Mouse (Mus musculus) ES-E14 (cell line): ENCODE measurements around the gene Cdc14b. TPM values are rescaled to one million over a fixed set of nuclear protein-coding genes. Genes with fewer than 3 reads are reported as not detected.

Experiments used
- DNase-seq: peaks from one replicate; pipeline ENCODE4 v3.0.0-alpha.2; 2013; ENCODE audit warnings: low read depth, low spot score
- H3K27ac ChIP-seq: 2 replicates; pipeline ENCODE4 v1.5.1; 2012; ENCODE audit warnings: low read depth, mild to moderate bottlenecking, low read length, moderate library complexity, mixed read lengths; ENCODE audit not compliant: poor library complexity, insufficient read depth, severe bottlenecking
- H3K36me3 ChIP-seq: 2 replicates; pipeline ENCODE4 v1.6.1; 2012; ENCODE audit warnings: mild to moderate bottlenecking, low read length, moderate library complexity, mixed read lengths; ENCODE audit not compliant: control insufficient read depth, poor library complexity, insufficient read depth, severe bottlenecking
- H3K4me1 ChIP-seq, 2 experiments: fragments of 150-350 bp in 1 of 2; sonication (generic) in 1 of 2; 2 replicates each; pipeline ENCODE4 v1.6.1; 2012; ENCODE audit warnings: low read length in 2 of 2, mild to moderate bottlenecking in 1 of 2, mixed read lengths in 1 of 2; ENCODE audit not compliant: control insufficient read depth in 2 of 2, insufficient read depth in 2 of 2, poor library complexity in 1 of 2
- H3K4me3 ChIP-seq, 2 experiments: fragments of 150-350 bp in 1 of 2; sonication (generic) in 1 of 2; 2 replicates each; pipeline ENCODE4 v1.5.1; 2012; ENCODE audit warnings: low read length in 2 of 2, low read depth in 1 of 2, mild to moderate bottlenecking in 1 of 2, mixed read lengths in 1 of 2; ENCODE audit not compliant: insufficient read depth in 1 of 2, poor library complexity in 1 of 2, severe bottlenecking in 1 of 2
- H3K9ac ChIP-seq: 2 replicates; pipeline ENCODE4 v1.6.1; 2012; ENCODE audit warnings: low read depth, mild to moderate bottlenecking, low read length, mixed read lengths; ENCODE audit not compliant: poor library complexity, insufficient read depth, severe bottlenecking
- H3K9me3 ChIP-seq: fragments of 150-350 bp; sonication (generic); 2 replicates; pipeline ENCODE4 v1.6.1; 2012; ENCODE audit warnings: low read depth, mild to moderate bottlenecking, low read length; ENCODE audit not compliant: control insufficient read depth, insufficient read depth
- CHD2 ChIP-seq: IDR thresholded peaks from 2 replicates; pipeline ENCODE4 v1.6.1; 2014; ENCODE audit warnings: mild to moderate bottlenecking, low read depth, low read length, inconsistent platforms
- HCFC1 ChIP-seq: IDR thresholded peaks from 2 replicates; pipeline ENCODE4 v1.6.1; 2012; ENCODE audit warnings: low read length, inconsistent platforms, borderline replicate concordance; ENCODE audit not compliant: insufficient read depth
- MAFK ChIP-seq: IDR thresholded peaks from 2 replicates; pipeline ENCODE4 v1.6.1; 2014; ENCODE audit warnings: mild to moderate bottlenecking, low read depth, low read length, inconsistent platforms; ENCODE audit not compliant: insufficient read depth
- ZC3H11A ChIP-seq: IDR thresholded peaks from 2 replicates; pipeline ENCODE4 v1.6.1; 2012; ENCODE audit warnings: low read depth, mild to moderate bottlenecking, inconsistent platforms, low read length, borderline replicate concordance
- ZNF384 ChIP-seq: IDR thresholded peaks from 2 replicates; pipeline ENCODE4 v1.6.1; 2012; ENCODE audit warnings: low read depth, low read length, inconsistent platforms
- in situ Hi-C, 2 experiments: fragments of 600-800 bp; cut with MboI; formaldehyde crosslinking; loops; one replicate each; pipeline ENCODE4 v1.15.1; 2025; ENCODE audit warnings: low sequenced_read_pairs in 2 of 2, inconsistent platforms in 1 of 2; ENCODE audit not compliant: unreplicated experiment in 2 of 2
- total RNA-seq: library from RNA; depleted of rRNA; stranded (reverse); fragments of 300-350 nt; gene quantifications from 2 replicates; pipeline ENCODE4 v1.2.3, GENCODE M21; 2012

The Cdc14b gene
- total RNA-seq, 1 experiment, result 12.3 TPM

DNA sequence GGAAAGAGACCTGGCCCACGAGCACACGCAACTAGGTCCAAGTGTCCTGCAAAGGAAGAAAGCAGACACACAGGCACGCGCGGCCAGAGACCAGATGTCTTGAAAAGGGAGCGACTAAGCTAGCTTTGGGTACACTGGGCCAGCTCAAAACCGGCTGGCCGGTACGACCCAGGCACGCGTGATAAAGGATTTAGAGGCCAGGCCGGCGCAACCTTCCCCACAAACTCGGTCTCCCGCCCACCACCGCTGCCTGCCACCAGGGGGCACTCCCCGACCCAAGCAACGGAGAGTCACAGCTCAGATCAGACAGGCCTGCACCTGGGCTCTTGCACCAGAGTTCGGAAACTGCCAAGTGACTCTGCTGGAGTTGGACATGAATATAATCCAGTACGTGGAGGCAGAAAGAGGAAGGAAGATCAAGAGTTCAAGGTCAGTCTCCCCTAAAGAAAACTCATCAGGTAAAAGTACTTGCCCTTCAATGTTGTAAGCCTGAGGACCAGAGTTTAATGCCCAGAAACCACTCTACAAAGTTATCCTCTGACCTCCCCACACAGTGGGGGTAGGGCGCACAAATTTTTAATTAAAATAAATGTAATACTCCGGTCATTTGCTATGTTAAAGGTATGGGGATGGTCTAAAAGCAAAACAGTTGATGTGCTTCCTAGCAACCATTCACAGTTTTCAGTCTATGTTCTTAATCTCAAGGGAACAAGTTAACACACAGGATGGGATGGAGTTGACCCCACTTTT, 26.1 kb downstream of the Cdc14b start:
- no peaks in the 10 kb centered on the region for H3K9me3 ChIP-seq
- H3K27ac ChIP-seq, result no peak overlapping the region
- DNase-seq, result peak; percentile 69
- no peaks in the 10 kb centered on the region for H3K36me3 ChIP-seq
- H3K4me1 ChIP-seq, result peaks cover 6 to 8% of the 10 kb centered on the region in 2 experiments
- in situ Hi-C loops, result loop anchor here in 1 of 2 experiments (5.0 kb wide), 1 partner anchor 58 kb away; no protein-coding TSS in a partner anchor
- H3K4me3 ChIP-seq, result peak overlapping the region; percentile 57 to 74
- TF ChIP-seq CHD2, result no peak
- TF ChIP-seq ZC3H11A, result no peak
- TF ChIP-seq ZNF384, result no peak
- TF ChIP-seq MAFK, result no peak
- no peak for TF ChIP-seq HCFC1
- H3K9ac ChIP-seq, result peak overlapping the region; percentile 73

DNA sequence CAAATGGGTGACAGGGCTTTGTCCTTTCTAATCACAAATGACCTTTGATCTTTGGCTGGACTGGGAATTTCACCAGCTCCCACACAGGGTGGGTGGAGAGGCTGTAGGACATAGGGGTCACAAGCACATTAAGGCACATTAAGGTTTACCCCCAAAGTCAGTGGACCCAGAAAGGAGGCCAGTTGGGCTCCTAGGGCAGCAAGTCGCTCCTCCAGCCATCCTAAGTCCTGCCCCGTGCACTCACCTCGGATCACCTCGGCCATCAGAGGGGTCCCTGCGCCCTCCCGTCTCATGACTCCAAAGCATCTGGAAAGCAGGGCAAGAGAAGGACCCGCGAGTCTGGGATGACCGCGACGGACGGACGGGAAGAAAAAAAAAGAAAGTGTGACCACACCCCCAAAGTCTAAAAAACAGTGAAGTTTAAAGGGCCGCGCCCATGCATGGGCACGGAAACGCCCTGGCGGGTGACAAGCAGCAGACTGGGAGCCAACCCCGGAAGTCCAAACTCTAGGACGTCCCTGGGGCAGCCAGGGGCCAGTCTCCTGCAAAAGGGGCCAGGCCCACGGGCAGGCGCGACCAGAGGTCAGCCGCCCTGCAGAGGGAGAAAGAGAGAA, 26.8 kb downstream of the Cdc14b start:
- DNase-seq, result no peak
- Histone ChIP-seq H3K4me1 (peaks cover 6 to 8% of the 10 kb centered on the region in 2 experiments), H3K9ac (peak overlapping the region; percentile 73), H3K27ac (no peak overlapping the region), H3K4me3 (peak overlapping the region; percentile 57 to 74), H3K9me3 (no peaks in the 10 kb centered on the region), H3K36me3 (no peaks in the 10 kb centered on the region)
- in situ Hi-C loops, result loop anchor here in 1 of 2 experiments (5.0 kb wide), 1 partner anchor 59 kb away; no protein-coding TSS in a partner anchor
- TF ChIP-seq MAFK, result no peak
- no peak for TF ChIP-seq HCFC1
- no peak for TF ChIP-seq ZNF384

DNA sequence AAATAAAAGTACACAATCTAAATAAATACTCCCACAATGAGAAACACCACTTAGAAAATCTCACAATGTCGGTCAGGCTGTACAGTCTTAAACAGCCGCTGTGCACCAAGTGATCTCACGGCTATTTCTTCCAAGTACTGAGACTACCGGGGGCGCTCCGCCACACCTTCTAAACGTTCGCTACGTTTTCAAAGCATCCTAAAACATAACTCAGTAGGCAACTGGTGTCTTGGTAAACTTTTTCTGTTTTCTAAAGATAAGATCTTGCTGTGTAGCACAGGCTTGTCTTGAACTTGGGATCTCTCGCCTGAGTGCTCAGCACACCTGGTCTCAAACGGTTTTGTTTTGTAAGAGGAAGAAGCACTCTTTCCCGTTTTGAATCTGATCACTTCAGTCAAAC, 29.0 kb downstream of the Cdc14b start:
- in situ Hi-C loops, result loop anchor here in 1 of 2 experiments (5.0 kb wide), 1 partner anchor 61 kb away; no protein-coding TSS in a partner anchor
- H3K36me3 ChIP-seq, result no peaks in the 10 kb centered on the region
- H3K9me3 ChIP-seq, result no peaks in the 10 kb centered on the region
- DNase-seq, result no peak
- no peak overlapping the region for H3K27ac ChIP-seq
- no peak overlapping the region for H3K9ac ChIP-seq
- H3K4me1 ChIP-seq, result peaks cover 2 to 4% of the 10 kb centered on the region in 2 experiments; a peak in 3 of 4 replicates
- no peak overlapping the region for H3K4me3 ChIP-seq
- no peak for TF ChIP-seq ZC3H11A
- TF ChIP-seq MAFK, result no peak
- no peak for TF ChIP-seq ZNF384
- TF ChIP-seq CHD2, result no peak
- no peak for TF ChIP-seq HCFC1

DNA sequence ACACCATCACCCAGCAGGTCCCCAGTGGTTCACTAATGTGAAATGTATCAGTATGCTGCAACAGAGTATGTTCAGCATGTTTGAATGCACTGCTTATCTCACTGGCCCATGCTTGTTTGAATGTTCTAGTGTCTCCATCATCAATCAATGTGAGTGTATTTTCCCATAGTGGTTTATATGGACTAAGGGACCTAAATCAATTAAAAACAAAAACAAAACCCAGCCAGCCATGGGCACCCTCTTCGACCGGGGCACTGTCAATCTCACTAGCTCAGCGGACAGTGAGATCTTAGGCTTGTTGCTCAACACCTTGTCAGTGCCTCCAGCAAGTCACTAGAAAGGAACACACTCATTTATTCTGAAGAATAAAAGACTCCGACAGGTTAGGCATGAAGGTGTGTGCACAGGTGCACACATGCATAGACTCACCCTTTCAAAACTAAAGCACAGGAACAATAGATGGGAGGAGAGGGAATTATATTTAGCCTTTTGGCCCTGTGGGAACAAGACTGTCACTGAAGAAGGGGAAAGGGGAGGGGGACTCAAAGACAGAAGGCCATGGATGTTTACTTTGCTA, 30.3 kb downstream of the Cdc14b start:
- Histone ChIP-seq H3K27ac (no peak overlapping the region), H3K36me3 (no peaks in the 10 kb centered on the region), H3K4me3 (no peak overlapping the region), H3K9ac (no peak overlapping the region), H3K4me1 (peaks cover 0 to 2% of the 10 kb centered on the region in 2 experiments; a peak in 2 of 4 replicates), H3K9me3 (no peaks in the 10 kb centered on the region)
- TF ChIP-seq ZNF384, result no peak
- TF ChIP-seq MAFK, result no peak
- TF ChIP-seq ZC3H11A, result no peak
- TF ChIP-seq CHD2, result no peak
- no peak for TF ChIP-seq HCFC1
- DNase-seq, result no peak
- in situ Hi-C loops, result loop anchor here in 1 of 2 experiments (5.0 kb wide), 1 partner anchor 63 kb away; no protein-coding TSS in a partner anchor
